Mouse (Mus musculus): ENCODE measurements around the gene Exph5.

DNA sequence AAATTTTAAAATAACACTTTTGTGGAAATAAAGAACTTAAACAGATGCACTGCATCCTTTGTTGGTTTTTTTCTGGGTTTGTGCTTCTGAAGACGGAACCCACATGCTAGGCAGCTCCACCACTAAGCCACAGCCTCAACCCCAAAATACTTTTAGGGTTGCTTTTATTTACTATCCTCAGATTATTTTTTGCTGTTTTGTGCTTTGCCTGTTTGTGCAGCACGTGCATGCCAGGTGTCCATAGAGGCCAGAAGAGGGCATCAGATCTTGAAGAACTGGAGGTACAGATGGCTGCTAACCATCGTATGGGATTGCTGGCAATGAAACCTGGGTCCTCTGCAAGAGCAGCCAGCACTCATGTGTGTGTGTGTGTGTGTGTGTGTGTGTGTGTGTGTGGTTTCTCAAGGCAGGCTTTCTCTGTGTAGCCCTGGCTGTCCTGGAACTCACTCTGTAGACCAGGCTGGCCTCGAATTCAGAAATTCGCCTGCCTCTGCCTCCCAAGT, 79.7 kb downstream of the Exph5 start:
- TF ChIP-seq CTCF (IDR thresholded peaks at IDR 0.05; ENCODE audit: control insufficient read depth, insufficient read depth, low read length) (no peak), POLR2A (IDR thresholded peaks at IDR 0.05; ENCODE audit: borderline replicate concordance, control insufficient read depth, low read depth, low read length) (no peak)

Measured in bone marrow, adult 2 months (tissue).